Mouse (Mus musculus): ENCODE data around the gene Larp4b.

GRCm38 (mm10) chr13:9100517-9100916 is 6.8 kb downstream of the Larp4b start:
- no peak for TF ChIP-seq CTCF (conservative IDR thresholded peaks at IDR 0.05; ENCODE audit: insufficient read depth, insufficient read length, low read depth, low read length)
- TF ChIP-seq POLR2A (IDR thresholded peaks at IDR 0.05; ENCODE audit: low read depth, low read length) = no peak

Data from kidney, adult 2 months (tissue).